Mouse (Mus musculus) midbrain, embryonic 13.5 days (tissue): Measurements from ENCODE around the gene Zhx3. TPM values are rescaled to one million over a fixed set of nuclear protein-coding genes. Genes with fewer than 3 reads are reported as not detected.

Experiments used
- ATAC-seq: fragments of 200-750 bp; cut with Nextera tagmentation; 2 replicates; pipeline ENCODE4 v1.8.0; 2017; ENCODE audit warnings: mild to moderate bottlenecking, moderate TSS enrichment, moderate library complexity
- H3K27ac ChIP-seq: fragments of 300-500 bp; sonication (generic); 2 replicates; pipeline ENCODE4 v1.5.1; 2015; ENCODE audit warnings: inconsistent platforms, mild to moderate bottlenecking, moderate library complexity
- H3K27me3 ChIP-seq: fragments of 300-500 bp; sonication (generic); 2 replicates; pipeline ENCODE4 v1.6.1; 2015; ENCODE audit warnings: mild to moderate bottlenecking, inconsistent platforms
- H3K36me3 ChIP-seq: fragments of 300-500 bp; sonication (generic); 2 replicates; pipeline ENCODE4 v1.6.1; 2015; ENCODE audit warnings: mild to moderate bottlenecking, inconsistent platforms
- H3K4me1 ChIP-seq: fragments of 300-500 bp; sonication (generic); replicated peaks from 2 replicates; pipeline ENCODE4 v1.6.1; 2015; ENCODE audit warnings: inconsistent platforms
- H3K4me2 ChIP-seq: fragments of 300-500 bp; sonication (generic); replicated peaks from 2 replicates; pipeline ENCODE4 v1.6.1; 2015; ENCODE audit warnings: moderate library complexity, mild to moderate bottlenecking, inconsistent platforms
- H3K4me3 ChIP-seq: fragments of 300-500 bp; sonication (generic); replicated peaks from 2 replicates; pipeline ENCODE4 v1.5.1; 2015; ENCODE audit warnings: mild to moderate bottlenecking, inconsistent platforms
- H3K9ac ChIP-seq: fragments of 300-500 bp; sonication (generic); replicated peaks from 2 replicates; pipeline ENCODE4 v1.6.1; 2015; ENCODE audit warnings: mild to moderate bottlenecking, inconsistent platforms
- H3K9me3 ChIP-seq: fragments of 300-500 bp; sonication (generic); 2 replicates; pipeline ENCODE4 v1.6.1; 2016; ENCODE audit warnings: mild to moderate bottlenecking, inconsistent platforms
- WGBS: fragments of 180-500 bp; shearing (Covaris S2); methylation state at CpG from one replicate; pipeline ENCODE4 v1.1.7; 2015; 5-methylcytosine and 5-hydroxymethylcytosine counted together
- polyA plus RNA-seq: library from polyadenylated mRNA; unstranded; fragments of >200 nt; fragmentation: Nextera tagmentation; extraction: Ambion mirVana; gene quantifications from 2 replicates; pipeline ENCODE4 v1.2.1, GENCODE M21; 2015

Zhx3 gene
- polyA plus RNA-seq, 1 experiment from 2014 or later = 17.1 TPM

DNA sequence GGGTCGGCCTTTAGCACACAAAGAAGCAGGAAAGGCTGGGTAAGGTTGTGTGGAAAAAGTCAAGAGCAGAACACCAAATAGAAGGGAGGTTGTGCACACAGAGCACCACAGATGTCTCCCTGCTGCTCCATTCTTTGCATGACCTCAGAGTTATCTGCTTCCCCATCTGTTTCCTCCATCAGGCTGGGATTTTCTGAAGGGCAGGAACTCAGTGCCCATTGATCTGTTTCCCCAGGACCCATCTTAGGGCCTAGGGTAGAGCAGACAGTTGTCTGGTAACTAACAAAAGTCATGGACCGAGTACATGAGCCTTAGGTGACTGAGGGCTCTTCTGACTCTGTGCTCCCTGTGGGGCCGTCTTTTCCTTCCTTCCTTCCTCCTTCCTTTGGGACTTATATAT is 131.2 kb downstream of the Zhx3 start:
- 84% methylated on average over 3 of the region's 3 CpGs for WGBS

DNA sequence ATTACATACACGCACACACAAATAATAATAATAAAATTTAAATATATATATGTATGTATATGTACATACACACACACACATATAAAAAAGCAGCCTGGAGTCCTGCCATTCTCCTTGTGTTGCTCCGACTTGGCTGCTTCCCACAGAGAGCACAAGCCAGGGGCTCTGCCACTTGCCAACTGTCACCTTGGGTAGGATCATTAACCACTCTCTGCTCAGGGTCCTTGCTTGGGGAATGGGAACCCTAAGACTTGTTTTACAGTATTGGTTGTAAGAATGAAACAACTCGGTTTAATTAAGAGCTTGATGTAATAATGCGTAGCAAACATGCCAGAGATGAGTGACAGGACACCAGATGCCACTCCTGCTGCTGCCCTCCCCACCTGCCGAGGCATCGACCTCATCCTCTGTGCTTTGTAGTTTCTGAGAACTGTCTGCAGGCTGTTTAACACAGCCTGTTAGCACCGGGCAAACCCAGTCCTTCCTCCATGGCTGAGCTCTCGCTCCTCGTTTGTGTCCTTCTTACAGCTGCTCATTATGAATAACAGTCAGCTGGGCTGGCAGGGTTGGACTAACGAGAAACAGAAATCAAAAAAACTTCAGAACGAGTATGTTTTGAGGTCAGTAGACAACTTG is 132.2 kb downstream of the Zhx3 start:
- WGBS = 62% methylated on average over 11 of the region's 11 CpGs
- no peak for ATAC-seq
- Histone ChIP-seq H3K9me3 (no peaks in the 10 kb centered on the region), H3K4me3 (no peak overlapping the region), H3K27ac (peak overlapping the region; percentile 22), H3K4me2 (no peak overlapping the region), H3K4me1 (peaks cover 74% of the 10 kb centered on the region), H3K27me3 (no peaks in the 10 kb centered on the region), H3K36me3 (peaks cover 61% of the 10 kb centered on the region), H3K9ac (peak overlapping the region; percentile 37; the same call in 1 of the 2 replicates)

More for the DNA sequence above, 131.2 kb downstream of the Zhx3 start:
- no peaks in the 10 kb centered on the region for H3K27me3 ChIP-seq
- H3K4me3 ChIP-seq = no peak overlapping the region
- peak overlapping the region; percentile 6; the same call in 1 of the 2 replicates for H3K27ac ChIP-seq
- peaks cover 70% of the 10 kb centered on the region for H3K4me1 ChIP-seq
- ATAC-seq = no peak
- H3K4me2 ChIP-seq = no peak overlapping the region
- H3K9ac ChIP-seq = no peak overlapping the region
- peaks cover 60% of the 10 kb centered on the region for H3K36me3 ChIP-seq
- H3K9me3 ChIP-seq = no peaks in the 10 kb centered on the region

DNA sequence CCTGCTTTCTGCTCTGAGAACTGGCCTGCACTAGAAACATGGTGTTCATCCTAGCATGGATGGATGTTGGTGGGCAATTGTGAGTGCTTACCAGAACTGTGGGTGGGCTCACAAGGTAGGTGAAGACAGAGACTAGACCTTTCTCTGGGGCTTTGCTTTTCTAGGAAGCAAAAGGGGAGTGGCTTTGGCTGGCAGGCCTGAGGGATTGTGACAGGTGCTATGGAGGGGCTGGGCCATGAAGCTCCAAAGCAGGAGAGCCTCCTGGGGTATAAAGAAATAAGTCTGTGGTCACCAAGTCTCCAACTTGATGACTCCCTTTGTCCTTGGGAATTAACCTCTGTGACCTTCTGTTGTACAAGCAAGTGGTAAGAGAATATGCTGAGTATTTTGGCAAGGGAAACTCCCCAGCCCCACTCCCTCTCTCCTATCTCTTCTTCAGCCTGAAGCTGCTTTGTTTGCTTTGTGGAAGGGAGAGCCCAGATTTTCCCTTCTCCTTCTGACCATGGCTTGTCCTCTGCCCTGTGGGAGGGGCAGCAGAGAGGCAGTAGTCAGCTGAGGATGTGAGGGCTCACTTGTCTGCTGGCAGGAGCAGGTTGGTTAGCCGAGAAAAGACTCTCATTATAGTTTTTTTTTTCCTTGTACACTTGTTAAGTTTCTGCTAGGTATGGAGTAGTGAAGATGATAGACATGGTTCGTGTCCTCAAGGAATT is 133.0 kb downstream of the Zhx3 start:
- Histone ChIP-seq H3K4me1 (peaks cover 82% of the 10 kb centered on the region), H3K27ac (peak overlapping the region; percentile 47)
- WGBS = 53% methylated on average over 2 of the region's 2 CpGs

DNA sequence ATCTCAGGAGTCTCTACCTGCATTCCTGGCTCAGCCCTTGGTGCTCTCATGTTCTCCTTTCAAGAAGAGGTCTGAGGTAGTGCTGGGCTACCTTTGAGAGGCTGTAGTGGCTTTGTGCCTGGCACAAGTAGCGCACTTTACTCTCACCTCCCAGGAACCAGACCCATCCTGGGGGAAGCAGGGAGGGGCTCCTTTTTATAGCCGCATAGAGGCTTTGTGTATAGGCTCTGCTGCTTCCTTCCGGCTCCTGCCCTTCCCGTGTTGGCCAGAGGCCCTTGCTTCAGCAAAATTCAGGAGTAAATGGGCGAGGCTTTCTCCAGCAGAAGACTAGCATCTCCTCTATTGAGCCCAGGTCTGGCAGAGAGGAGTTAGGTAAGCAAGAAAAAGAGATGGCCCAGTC is 134.4 kb downstream of the Zhx3 start:
- Histone ChIP-seq H3K27me3 (no peaks in the 10 kb centered on the region), H3K4me1 (peaks cover 87% of the 10 kb centered on the region), H3K9ac (no peak overlapping the region), H3K4me2 (no peak overlapping the region), H3K4me3 (no peak overlapping the region), H3K36me3 (peaks cover 67% of the 10 kb centered on the region), H3K9me3 (no peaks in the 10 kb centered on the region), H3K27ac (0 out of 2 replicates have a peak overlapping the region, but pooled peaks have one; percentile 25)
- 80% methylated on average over 5 of the region's 5 CpGs for WGBS
- no peak for ATAC-seq

More for the DNA sequence above, 133.0 kb downstream of the Zhx3 start:
- Histone ChIP-seq H3K27me3 (no peaks in the 10 kb centered on the region), H3K9me3 (no peaks in the 10 kb centered on the region), H3K9ac (peak overlapping the region; percentile 36; the same call in 1 of the 2 replicates), H3K36me3 (peaks cover 63% of the 10 kb centered on the region), H3K4me2 (no peak overlapping the region), H3K4me3 (no peak overlapping the region)
- no peak for ATAC-seq

DNA sequence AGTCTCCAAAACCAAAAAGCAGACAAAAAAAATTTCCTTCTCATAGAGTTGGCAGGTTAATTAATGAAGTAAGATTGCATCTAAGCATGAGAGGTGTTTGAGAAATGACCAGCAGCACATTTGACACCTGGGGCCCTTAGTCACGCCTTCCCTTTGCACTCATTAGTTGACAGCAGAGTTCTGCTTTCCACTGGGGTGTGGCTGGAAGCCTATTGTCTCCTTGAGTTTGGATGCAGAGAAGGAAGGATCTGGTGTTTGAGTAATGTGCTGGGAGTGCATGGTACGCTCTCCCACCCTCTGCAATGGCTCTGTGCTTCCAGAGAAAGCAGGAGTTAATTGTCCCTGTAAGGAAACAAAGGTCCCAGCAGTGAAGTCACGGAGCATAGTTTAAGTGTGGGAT is 136.3 kb downstream of the Zhx3 start:
- Histone ChIP-seq H3K36me3 (peaks cover 60% of the 10 kb centered on the region), H3K4me1 (peaks cover 86% of the 10 kb centered on the region), H3K9ac (no peak overlapping the region), H3K27ac (no peak overlapping the region), H3K4me2 (no peak overlapping the region), H3K4me3 (no peak overlapping the region), H3K27me3 (no peaks in the 10 kb centered on the region), H3K9me3 (no peaks in the 10 kb centered on the region)
- no peak for ATAC-seq
- 93% methylated on average over 3 of the region's 3 CpGs for WGBS

DNA sequence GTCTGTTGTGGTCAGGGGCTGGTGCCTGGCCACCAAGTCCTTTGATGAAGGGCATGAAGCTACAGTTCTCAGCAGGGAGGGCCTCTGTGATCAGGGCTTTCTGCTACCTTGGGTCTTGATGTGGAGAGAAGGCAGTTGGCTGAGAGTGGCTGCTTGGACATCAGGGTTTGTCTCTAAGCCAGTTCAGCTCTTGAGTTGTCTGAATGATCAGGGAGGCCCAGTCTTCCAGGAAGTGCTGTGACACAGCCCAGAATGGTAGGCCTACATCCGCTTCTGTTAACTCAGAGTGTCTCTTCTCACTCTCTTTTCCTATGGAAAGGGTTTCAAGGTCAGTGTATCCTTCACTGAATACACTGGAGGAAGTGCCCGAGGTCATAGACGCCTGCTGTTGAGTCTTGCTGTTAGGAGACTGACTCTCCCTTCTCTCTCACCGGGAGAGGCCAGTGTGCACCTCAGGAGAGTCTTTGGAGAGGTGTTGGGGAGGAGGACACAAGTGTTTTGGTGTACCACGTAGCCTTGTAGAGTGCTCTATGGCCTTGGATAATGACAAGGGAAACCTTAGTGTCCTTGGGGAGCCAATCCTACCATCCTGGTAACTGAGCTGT is 137.0 kb downstream of the Zhx3 start:
- ATAC-seq = no peak
- peaks cover 80% of the 10 kb centered on the region for H3K4me1 ChIP-seq
- no peaks in the 10 kb centered on the region for H3K9me3 ChIP-seq
- 93% methylated on average over 5 of the region's 5 CpGs for WGBS
- H3K27me3 ChIP-seq = no peaks in the 10 kb centered on the region
- H3K27ac ChIP-seq = no peak overlapping the region
- H3K4me2 ChIP-seq = no peak overlapping the region
- no peak overlapping the region for H3K9ac ChIP-seq
- no peak overlapping the region for H3K4me3 ChIP-seq
- H3K36me3 ChIP-seq = peaks cover 59% of the 10 kb centered on the region

DNA sequence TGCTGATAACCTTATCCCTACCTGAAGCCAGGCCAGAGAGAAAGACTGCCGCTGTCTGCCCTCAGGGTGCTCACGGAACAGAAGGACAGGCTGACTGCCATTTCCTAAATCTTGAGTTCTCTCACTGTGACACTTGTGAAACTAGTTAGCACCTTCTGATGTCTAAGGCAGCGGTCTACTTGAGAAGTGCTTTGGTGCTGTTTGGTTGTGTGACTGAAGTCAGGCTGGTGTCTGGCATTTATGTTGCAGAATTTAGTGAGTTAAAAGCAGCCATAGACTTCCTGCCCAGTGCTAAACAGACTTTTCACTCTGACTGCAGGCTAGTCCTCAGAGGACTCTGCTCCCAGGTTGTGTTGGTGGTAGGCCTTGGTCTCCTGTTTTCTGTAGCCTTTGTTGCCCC is 138.5 kb downstream of the Zhx3 start:
- H3K4me2 ChIP-seq = peak overlapping the region; percentile 98
- 89% methylated on average over 3 of the region's 3 CpGs for WGBS
- H3K9ac ChIP-seq = peak overlapping the region; percentile 100; the same call in 1 of the 2 replicates
- H3K4me1 ChIP-seq = peaks cover 75% of the 10 kb centered on the region
- no peak for ATAC-seq
- H3K36me3 ChIP-seq = peaks cover 52% of the 10 kb centered on the region
- no peak overlapping the region for H3K27ac ChIP-seq
- H3K9me3 ChIP-seq = no peaks in the 10 kb centered on the region
- H3K4me3 ChIP-seq = 0 out of 2 replicates have a peak overlapping the region, but pooled peaks have one; percentile 92
- no peaks in the 10 kb centered on the region for H3K27me3 ChIP-seq

DNA sequence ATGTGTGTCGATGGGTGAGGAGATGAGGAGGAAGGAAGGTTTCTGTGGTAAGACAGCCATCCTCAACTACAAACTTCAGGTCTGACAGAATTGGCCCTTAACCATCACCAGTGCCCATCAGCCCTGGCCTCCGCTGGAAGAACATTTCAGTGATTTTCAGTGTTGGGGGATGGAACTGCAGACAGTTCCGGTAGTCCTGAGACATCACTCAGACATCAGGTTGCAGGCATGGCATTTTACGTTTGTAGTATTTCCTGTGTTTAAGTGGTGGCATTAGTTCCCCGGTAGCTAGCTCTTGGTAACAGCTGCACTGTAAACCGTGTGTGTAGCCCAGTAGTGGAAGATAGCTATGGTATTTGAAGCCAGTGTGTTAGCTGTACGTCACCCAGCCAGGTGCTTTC is 139.7 kb downstream of the Zhx3 start:
- peaks cover 63% of the 10 kb centered on the region for H3K4me1 ChIP-seq
- no peak for ATAC-seq
- H3K9me3 ChIP-seq = no peaks in the 10 kb centered on the region
- peak overlapping the region; percentile 98 for H3K4me2 ChIP-seq
- H3K4me3 ChIP-seq = peak overlapping the region; percentile 92
- H3K27ac ChIP-seq = no peak overlapping the region
- peak overlapping the region; percentile 100 for H3K9ac ChIP-seq
- H3K27me3 ChIP-seq = no peaks in the 10 kb centered on the region
- peaks cover 40% of the 10 kb centered on the region for H3K36me3 ChIP-seq
- 78% methylated on average over 7 of the region's 7 CpGs for WGBS

DNA sequence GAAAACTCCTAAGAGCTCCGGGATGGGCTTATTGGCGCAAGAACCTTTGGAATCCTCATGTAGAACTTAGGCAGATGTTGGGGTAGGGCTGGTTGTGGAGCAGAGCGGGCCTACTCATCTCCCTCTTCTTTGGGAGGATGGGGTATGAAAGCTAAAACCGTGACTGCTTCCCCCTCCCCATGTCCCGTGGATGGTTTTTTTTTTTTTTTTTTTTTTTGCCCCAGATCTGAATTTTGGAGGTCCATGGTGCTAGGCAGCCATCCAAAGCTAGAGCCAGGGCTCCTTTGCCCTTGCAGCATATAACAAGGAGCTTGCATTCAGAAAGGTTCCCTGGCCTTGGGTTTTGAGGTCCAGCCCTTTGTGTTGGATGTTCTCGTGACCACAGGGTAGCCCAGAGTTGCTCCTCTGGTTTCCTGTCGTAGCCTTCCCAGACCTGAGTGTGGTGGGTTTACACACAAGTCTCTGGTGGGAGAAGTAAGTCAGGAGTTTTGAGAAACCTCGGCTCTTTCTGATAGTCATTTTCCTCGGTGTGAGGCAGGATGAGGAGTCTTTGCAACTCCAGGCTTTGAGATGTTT is 140.3 kb downstream of the Zhx3 start:
- Histone ChIP-seq H3K4me1 (peaks cover 58% of the 10 kb centered on the region), H3K9me3 (no peaks in the 10 kb centered on the region), H3K4me3 (peak overlapping the region; percentile 92), H3K27ac (no peak overlapping the region), H3K4me2 (peak overlapping the region; percentile 98), H3K9ac (peak overlapping the region; percentile 100), H3K36me3 (peaks cover 34% of the 10 kb centered on the region), H3K27me3 (no peaks in the 10 kb centered on the region)
- WGBS = 44% methylated on average over 9 of the region's 9 CpGs
- ATAC-seq = no peak

DNA sequence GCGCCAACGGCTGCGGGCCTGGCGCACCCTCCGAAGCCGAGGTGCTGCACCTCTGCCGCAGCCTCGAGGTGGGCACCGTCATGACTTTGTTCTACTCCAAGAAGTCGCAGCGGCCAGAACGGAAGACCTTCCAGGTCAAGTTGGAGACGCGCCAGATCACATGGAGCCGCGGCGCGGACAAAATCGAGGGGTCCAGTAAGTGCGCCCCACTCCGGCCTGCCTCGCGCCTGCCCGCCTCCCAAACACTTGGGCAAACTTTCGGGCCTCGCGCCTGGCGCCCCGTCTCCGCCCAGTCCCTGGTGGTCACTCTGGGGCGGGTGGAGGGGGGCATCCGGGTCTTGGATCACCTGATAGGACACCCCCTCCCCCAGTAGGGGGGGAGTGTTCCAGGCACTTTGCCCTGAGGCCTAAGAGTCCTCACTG is 140.9 kb downstream of the Zhx3 start:
- Histone ChIP-seq H3K36me3 (peaks cover 28% of the 10 kb centered on the region), H3K27ac (peak overlapping the region; percentile 99), H3K9me3 (no peaks in the 10 kb centered on the region), H3K27me3 (no peaks in the 10 kb centered on the region), H3K4me3 (peak overlapping the region; percentile 92), H3K4me2 (peak overlapping the region; percentile 98), H3K9ac (peak overlapping the region; percentile 100), H3K4me1 (peaks cover 55% of the 10 kb centered on the region)
- 0% methylated on average over 32 of the region's 32 CpGs for WGBS
- ATAC-seq = peak; percentile 19; the same call in 1 of the 2 replicates

DNA sequence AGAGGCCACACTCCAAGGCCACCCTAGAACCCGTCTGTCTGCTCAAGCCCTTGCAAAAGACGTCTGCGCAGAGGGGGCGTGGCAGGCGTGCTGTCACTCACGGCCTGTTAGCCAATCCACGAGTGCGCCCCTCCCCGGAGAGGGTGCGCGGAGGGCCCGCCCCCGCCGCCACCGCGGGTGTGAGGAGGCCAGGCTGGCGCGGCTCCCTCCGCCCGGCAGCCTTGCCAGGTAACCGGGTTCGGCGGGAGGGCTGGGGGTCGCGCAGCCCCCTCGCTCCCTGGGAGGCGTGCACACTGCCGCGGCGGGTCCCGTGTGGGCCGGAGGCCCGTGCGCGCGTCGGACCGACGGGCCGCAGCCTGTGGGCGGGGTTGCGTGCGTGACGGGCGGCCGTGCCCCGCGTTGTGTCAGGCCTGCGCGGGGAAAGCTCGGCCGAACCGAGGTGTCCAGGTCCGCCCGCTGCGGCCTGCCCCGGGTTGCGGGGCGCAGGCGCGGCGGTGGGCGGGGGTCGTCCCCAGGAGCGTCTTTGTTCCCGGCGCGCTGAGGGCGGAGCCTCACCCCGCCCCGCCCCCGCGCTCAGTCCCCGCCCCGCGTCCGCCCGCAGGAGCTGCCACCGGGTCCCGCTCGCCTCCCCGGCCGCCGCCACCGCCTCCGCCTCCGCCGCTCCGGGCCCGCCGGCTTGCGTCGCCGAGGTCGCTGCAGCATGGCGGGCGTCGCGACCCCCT is 141.5 kb downstream of the Zhx3 start, which contains the start of gene Plcg1:
Gene Plcg1, plus strand, starts transcription at position 184 of the 722 bp plus-strand sequence.
- H3K4me3 ChIP-seq = peak within 1 kb of the TSS; percentile 92
- H3K27me3 ChIP-seq = no peaks in the 10 kb centered on the region
- H3K4me1 ChIP-seq = peaks cover 55% of the 10 kb centered on the region
- H3K9me3 ChIP-seq = no peaks in the 10 kb centered on the region
- peak within 1 kb of the TSS; percentile 98 for H3K4me2 ChIP-seq
- under 1% methylated on average over 71 of the region's 99 CpGs for WGBS
- H3K36me3 ChIP-seq = peaks cover 26% of the 10 kb centered on the region
- peak within 1 kb of the TSS; percentile 100 for H3K9ac ChIP-seq
- H3K27ac ChIP-seq = peak within 1 kb of the TSS; percentile 99
- peak; percentile 94 for ATAC-seq
